Mouse (Mus musculus) cerebellum, adult (tissue): Measurements from ENCODE around the gene Dpep2nb.
"Not testable (repeated sequence)": the region's sequence is repeated elsewhere in the genome, so short reads cannot be mapped to it uniquely, and the experiment has no call there.

Source experiments
- ATAC-seq: cut with Nextera tagmentation; 2 replicates; pipeline ENCODE4 v1.9.2; 2017; ENCODE audit warnings: mild to moderate bottlenecking, moderate library complexity, mixed read lengths; ENCODE audit not compliant: insufficient number of reproducible peaks, low FRiP score, low TSS enrichment

The Dpep2nb gene

DNA sequence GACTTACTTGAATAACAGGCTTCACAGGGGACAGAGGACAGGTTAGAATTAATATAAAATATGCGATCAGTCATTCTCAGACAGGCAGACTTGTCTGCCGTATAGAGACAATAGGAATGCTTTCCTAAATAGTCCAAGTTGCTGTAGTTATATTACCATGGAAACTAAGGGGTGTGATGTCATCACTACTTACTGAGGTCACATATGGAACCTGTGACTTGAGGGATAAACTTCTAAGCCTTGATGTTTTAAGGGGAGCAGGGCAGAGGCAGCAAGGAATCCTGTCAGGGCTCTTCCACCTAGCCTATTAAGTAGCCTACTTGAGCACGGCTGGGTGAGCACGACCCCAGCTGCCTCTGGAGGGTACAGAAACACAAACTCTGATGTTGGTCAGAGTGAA lies at the start of gene Dpep2nb:
Dpep2nb (minus strand) TSS at position 101 of the 400 bp plus-strand sequence.
- no peak for ATAC-seq

DNA sequence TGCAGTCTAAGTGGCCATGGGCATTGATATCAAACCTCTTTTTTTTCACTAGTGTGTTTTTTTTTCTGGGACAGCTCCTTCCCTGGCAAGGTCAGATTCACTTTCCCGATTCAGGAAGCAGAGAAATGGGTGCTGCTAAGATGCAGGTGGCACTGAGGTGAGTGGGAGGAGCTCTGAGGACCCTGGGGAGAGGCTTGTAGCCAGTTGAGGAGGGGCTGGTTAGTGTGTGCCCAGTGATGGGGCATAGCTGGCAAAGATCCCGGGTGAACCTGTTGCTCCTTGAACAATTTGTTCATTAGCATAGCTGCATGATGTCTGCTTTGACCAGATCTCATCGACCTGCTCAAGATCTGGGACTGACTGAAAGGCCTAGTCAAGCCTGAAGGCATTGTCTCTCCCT lies 49.3 kb upstream of the Dpep2nb start:
- no peak for ATAC-seq

DNA sequence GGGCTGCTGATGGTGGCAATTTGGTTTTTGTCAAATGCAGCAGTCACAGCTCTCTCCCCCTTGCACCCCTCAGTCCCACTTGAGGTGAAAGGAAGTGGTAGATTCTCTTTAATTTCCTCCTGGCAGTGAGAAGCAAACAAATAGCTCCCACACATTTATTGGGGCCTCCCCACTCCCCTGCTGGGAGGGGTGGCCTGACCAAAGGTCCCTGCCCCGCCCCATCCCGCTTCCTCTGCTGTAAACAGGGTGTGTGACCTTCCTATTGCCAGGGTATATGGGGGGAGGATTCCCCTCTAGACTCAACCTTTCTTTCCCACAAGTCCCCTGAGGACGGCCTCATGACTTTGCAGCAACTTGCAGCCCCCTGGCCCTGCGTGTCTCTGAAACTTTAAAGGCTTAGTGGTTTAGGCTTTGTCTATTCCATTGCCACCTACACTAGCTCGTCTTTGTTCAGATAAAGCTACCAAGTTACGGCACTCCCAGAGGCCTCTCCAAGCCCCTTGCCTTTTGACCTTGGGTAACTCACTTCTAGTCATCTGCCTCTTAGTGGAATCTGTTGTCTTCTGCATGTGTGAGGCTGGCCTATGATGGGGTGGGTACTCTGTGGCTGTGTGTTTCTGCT lies 48.5 kb upstream of the Dpep2nb start:
- no peak for ATAC-seq

DNA sequence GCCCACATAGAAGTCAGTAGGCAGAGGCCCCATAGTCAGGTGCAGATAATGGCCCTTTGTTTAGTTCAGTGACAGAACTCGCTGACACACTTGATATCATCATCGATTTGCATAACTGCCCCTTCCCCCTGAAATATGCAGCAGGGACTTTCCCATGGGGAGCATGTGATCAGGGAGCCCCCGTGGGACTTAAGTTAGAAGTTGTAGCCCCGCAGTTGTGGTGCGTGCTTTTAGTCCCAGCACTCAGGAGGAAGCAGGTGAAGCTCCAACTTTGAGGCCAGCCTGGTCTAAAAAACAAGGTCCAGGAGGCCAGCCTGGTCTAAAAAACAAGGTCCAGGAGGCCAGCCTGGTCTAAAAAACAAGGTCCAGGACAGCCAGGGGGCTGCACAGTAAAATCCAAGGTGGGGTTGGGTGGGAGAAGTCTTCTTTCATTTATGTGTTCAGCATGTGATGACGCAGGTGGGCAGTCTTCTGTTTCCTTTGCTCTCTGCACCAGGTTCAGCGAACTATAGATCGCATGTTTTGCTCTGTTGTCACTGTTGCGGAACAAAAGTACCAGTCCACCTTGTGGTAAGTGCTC lies 46.8 kb upstream of the Dpep2nb start:
- no peak for ATAC-seq

DNA sequence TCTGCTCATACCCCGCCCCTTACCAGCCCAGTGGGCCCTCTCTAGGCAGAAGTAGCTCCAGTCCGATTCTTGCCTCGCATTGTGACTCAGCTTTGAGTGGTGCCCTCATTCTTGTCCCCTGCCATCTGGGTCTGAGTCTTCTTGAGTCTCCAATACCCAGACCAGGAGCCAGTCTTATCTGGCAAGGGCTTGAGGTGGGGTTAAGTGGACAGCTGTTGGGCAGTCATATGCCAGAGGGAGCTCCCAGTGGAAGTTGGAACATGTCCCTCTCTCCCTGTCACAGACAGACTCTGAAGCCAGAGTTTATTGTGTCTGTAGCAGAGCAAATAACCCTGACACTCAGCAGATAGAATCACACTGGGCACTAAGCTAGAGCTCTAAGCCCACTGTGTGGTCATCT lies 45.3 kb upstream of the Dpep2nb start:
- ATAC-seq = no peak

DNA sequence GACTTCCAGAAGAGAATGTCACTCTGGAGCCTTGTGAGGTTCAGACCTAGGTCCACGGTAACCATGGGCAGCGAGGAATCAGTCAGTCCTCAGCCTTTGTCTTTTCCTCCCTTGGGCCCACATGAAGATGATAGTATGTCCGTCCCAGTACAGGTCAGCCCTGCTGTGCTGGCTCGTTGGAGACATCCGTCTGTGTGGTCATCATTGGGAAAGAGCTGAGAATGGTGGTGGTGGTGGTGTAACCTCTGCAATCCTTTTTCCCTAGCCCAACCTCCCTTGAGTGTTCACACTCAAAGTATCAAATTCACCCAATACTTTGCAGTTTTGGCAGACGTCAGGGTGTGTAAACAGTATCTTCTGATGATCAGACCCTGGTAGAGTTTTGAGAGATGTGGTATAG lies 44.1 kb upstream of the Dpep2nb start:
- ATAC-seq = no peak

DNA sequence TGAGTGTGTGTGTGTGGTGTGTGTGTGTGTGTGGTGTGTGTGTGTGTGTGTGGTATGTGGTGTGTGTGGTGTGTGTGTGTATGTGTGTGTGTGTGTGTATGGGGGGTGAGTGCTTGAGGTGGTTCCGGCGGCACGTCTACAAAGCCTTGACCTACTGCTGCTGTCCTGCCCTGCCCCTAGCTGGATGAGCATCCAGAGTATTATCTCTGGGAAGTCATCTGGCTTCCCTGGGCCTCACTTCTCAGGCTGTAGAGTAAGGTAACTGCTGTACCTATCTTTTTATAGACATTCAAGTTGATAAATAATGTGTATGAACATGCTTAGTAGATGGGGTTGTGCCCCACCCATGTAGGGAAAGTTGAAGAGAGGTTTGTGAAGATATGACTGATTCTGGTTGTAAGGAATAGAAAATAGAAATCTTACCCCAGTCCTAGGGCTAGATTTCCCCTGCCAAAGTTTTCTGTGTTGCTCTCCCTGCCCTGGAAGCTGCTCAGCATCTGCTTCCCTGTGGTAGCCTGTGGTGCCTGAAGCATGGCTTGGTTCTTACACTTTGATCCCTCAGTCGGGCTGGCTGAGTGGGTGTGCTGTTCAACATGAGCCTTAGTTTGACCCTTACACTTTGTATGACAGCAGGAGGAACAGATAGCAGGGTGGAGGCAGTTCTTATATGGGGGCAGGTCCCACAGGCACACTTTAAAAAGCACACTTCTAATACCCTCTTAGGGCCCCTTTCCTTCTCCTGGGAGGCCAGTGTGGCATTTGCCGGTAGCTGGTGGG lies 42.3 kb upstream of the Dpep2nb start:
- no peak for ATAC-seq

DNA sequence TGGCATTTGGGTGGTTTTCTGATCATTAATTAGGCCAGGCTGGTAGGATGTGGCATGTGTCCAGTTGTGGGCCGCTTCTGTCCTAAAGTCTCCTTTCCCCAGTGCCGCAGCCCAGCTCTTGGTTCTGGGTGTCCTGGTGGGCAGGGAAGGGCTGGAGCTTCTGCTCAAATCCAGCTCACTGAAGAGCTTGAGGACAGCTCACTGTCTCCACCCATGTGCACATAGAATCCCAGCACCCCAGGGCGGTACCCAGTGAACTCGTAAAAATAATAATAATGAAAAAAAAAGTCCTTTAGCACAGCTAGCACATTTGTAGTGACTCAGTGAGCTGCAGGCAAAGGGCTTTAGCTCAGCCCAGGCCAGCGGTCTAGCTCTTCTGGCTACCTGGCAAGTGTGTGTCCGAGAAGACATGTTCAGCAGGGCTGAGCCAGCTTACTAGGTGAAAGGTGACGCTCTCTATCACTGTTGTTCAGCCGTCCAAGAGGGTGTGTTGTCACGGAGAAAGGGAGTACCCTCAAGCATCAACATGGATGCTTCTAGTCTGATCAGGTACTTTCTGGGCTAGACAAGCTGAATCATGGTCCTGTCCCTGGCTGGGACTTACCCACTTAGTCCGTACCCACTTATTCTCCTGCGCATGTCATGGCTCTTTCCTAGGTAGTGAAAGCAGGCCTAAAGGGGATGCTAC lies 41.2 kb upstream of the Dpep2nb start:
- ATAC-seq = no peak

DNA sequence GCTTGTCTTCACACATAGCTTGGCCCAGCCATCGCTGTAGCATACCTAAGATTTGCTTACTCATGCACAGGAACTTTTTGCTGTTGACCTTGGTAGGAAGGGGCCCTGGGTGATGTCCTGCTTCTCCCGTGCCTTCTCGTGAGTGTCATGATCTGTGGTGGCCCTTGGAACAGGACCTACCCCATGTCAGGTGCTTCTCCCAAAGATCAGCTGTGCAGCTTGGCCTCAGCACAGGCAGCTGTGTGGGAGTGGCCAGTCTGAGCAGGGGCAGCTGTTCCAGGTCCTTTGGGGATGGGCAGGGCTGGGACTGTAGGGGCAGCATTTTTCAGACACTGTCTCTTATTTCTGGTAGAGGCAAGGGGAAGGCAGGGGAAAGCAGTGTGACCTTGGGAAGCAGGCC lies 38.4 kb upstream of the Dpep2nb start:
- ATAC-seq = no peak

DNA sequence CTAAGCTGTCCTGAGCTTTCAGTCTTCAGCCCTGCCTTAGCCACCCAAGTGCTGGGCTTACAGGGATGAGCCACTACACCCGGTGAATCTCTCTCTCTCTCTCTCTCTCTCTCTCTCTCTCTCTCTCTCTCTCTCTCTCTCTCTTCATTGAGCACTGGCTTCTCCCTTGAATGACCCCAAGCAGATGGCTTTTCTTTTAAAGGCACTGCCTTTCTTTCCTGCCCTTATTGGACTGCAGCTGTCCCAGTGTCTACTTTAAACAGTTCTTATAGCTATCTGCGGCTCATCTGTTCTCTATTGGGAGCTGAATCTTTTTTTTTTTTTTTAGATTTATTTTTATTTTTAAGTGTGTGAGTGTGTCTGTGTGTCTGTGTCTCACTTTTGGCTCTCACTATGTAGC lies 37.3 kb upstream of the Dpep2nb start:
- no peak for ATAC-seq

DNA sequence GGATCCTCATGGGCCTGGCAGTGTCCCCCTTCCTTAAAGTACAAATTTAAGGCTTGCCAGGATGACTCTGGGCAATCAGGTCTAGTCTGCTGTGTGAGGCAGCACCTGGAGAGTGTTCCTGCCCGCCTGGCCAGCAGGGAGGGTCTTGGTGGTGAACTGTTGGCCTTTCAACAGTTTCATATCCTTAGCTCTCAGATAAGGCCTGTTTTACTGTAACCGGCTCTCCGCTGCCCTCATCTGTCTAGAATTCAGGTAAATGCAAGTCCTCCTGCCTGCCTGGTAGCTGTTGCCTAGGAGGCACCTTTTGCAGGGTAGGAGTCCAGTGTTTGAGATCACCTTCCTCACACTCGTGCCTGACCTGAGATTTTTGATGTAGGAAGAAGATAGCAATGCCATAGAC lies 34.4 kb upstream of the Dpep2nb start:
- ATAC-seq = no peak

DNA sequence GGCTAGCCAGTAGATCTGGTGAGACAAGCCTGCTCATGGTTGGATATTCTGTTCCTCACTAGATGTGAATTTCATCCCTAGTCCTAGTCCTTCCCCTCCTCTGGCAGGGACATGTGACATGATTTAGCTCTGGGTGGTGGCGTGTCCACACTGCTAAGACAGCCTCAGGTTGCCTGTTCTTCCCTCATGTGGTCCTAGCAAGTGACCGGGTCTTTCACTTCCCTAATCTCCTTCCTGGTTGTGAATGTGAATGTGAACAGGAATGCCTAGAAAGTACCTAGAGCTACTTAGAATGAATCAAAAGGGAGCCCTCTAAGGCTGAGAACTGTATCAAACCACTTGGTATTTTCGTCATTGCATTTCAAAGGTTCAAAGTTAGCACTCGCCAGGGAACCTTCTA lies 33.8 kb upstream of the Dpep2nb start:
- no peak for ATAC-seq

DNA sequence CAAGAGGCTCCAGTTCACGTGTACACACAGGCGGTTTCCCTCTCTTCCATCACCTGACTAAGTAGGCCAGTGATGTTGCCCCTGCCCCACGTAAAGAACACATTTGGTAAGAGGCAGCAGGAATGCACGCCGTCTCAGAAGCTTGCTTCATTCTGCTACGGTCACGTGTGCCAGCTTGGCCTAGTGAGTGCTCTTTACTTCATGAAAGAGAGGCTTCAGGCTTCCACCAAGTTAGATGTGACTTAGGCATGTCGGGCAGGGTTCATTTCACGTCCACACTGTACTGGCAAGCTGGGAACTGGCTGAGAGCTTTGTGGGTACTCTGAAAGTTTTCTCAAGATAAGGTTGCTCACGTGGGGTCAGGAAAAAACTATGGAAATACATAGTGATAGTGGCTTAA lies 32.9 kb upstream of the Dpep2nb start:
- ATAC-seq = no peak

DNA sequence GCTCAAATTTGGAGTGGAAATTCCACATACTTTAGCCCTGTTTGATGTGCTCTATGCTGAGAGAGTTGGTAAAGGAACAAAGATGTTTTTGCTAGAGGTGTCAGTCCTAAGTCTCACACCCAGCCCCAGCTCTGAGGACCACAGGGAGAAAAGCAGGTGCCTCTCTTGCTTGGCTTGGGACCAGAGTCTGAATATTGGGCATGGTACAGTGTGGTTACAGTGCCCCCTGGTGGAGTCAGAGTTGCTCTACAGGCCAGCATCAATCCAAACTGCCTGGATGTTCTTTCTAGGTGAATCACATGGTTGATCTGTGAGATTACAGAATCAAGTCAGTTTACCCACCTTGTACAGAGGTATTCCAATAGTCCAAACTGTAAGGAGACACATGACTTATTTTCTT lies 16.7 kb upstream of the Dpep2nb start:
- ATAC-seq = peak; percentile 75

DNA sequence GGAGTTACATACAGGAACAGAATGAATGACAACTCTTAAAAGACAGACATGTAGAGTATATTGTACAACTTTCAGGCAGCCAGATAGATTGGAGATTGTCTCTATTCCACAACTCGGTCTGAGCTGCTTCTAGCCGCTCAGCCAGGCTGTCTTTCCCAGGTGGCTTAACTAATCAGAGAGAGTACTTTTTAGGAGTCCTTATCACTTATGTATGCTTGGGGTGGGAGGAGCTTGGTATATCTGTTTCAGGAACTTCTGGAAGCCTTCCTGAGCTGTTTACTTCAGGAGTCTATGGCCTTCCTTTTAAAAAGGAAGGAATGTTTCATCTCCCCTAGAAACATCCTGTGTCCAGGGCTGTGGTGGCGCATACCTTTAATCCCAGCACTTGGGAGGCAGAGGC lies 12.3 kb upstream of the Dpep2nb start:
- no peak for ATAC-seq

DNA sequence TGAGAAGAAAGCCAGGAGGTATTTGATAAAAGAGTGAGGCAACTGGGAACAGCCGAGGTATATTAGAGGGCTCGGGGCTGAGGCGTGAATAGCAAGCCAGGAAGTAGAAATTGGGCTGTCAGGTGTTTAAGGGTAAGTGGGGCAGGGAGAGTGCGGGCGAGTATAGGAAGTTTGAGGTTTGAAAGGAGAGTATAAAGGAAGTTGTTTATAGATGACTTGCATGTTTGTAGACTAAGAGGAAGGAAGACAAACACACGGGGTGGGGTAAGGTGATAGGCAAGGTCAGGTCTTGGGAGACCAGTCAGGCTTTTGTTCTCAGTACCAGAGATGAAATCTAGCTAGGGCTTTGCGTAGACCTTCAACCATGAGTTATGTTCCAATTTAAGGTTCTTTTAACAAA lies 11.4 kb upstream of the Dpep2nb start:
- ATAC-seq = no peak

DNA sequence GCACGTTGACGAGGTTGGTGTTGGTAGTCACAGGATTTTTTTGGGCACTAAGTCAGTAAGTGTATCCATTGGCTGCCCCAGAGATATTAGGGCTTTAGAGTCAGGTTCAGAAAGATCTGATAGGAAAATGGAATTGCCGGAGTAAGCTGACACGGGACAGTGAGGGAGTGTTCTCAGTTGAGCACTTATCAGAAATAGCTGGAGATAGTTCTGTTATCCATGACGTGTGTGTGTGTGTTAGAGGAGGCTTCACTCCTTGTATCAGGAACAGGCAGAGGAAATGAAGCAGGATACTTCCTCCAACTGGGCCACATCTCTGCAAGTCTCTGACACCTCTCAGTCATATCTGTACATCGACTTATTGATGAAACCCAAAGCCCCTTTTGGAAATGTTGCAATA lies 10.5 kb upstream of the Dpep2nb start:
- no peak for ATAC-seq

DNA sequence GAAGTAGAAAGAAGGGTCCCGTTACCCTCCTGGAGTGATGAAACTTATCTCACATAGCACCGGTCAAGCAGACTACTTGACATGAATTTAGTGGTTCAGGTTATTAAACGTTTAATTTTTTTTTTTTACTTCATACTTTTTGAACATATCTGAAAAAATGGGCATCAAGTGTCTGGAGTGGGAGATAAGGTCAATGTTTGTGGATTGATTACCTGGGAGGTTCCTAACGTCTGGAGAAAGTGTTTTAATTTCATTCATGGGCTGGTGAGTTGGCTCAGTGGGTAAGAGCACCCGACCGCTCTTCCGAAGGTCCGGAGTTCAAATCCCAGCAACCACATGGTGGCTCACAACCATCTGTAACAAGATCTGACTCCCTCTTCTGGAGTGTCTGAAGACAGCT lies 6.4 kb upstream of the Dpep2nb start:
- ATAC-seq = not testable (repeated sequence)

DNA sequence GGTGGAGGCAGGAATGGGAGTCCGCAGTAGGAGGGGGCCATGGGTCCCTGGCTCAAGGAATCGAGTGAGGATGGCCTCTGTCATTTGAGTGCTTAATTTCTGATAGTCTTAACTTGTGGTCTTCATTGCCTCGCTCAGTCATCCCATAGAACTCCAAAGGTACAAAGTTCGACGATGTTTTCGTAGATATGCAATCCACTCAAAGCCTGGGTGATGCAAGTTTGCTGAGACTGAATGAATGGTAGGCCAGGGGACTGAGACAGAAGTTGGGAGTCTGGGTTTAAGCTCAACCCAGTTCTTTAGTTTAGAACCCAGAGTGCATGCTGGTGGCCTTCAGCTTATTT lies 5.8 kb upstream of the Dpep2nb start, which contains the start of gene Ddx28:
Ddx28 (minus strand) TSS at position 240 of the 344 bp plus-strand sequence.
- no peak; the same call in 1 of the 2 replicates for ATAC-seq

DNA sequence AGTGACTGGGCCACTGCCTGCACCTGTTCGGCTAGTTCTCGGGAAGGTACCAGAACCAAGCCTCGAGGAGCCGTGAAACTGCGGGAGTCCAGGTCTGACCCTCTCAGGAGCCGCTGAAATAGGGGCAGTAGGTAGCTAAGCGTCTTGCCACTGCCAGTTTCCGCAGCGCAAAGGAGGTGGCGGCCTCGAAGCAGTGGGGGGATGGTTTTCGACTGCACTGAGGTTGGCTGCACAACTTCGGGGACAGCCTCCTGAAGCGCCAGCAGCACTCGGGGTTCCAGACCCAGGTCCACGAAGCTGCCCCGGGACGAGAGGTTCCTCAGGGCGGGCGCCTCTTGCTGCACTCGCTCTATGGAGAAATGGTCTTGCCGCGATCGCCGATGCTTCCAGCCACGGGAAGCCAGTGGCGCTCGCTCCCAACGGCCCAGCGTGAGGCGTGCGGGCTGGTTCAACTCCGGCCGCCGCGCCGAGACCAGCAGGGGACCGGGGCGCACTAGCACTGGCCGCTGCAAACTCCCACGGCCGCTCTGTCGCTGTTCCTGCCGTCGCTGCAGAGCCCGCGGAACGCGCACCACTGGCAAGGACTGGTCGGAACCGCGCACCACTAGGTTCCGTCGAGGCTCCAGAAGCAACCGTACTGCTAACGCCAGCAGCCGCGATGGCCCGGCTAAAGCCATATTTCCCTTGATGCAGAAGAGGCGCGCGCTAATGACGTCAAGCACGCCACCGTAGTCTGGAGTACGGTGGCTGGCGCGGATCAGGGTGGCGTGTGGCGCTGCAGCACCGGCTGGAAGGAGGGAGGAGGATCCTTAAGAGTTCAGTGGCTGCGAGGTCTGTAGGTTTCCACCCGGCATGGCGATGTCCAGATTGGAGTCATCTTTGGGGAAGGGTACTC lies 5.2 kb upstream of the Dpep2nb start:
- peak; percentile 92 for ATAC-seq
